Mouse (Mus musculus) C2C12 (cell line): Measurements from ENCODE around the gene Mpp2. TPM values are rescaled to one million over a fixed set of nuclear protein-coding genes. Genes with fewer than 3 reads are reported as not detected.

Source experiments
- H3K27me3 ChIP-seq: one replicate; pipeline ENCODE4 v1.6.1; 2011; ENCODE audit not compliant: control insufficient read depth, insufficient read depth, insufficient read length
- H3K36me3 ChIP-seq: one replicate; pipeline ENCODE4 v1.6.1; 2011; ENCODE audit not compliant: control insufficient read depth, insufficient read depth
- H3K4me3 ChIP-seq: one replicate; pipeline ENCODE4 v1.5.1; 2011; ENCODE audit warnings: mild to moderate bottlenecking, control low read depth; ENCODE audit not compliant: poor library complexity, insufficient read depth, severe bottlenecking
- H3K79me2 ChIP-seq: one replicate; pipeline ENCODE4 v1.6.1; 2011; ENCODE audit not compliant: control insufficient read depth, insufficient read depth
- H3K79me3 ChIP-seq: one replicate; pipeline ENCODE4 v1.6.1; 2011; ENCODE audit warnings: low read depth, control low read depth
- H3ac ChIP-seq: one replicate; pipeline ENCODE3; 2011; ENCODE audit warnings: low read depth; ENCODE audit not compliant: control insufficient read depth, insufficient read length
- CEBPB ChIP-seq: IDR thresholded peaks from one replicate; pipeline ENCODE4 v1.6.1; 2011; ENCODE audit warnings: low read depth, mild to moderate bottlenecking, control low read depth, moderate library complexity
- CTCF ChIP-seq: IDR thresholded peaks from one replicate; pipeline ENCODE4 v1.5.1; 2011; ENCODE audit not compliant: control insufficient read depth, insufficient read depth, insufficient read length
- FOSL1 ChIP-seq: IDR thresholded peaks from one replicate; pipeline ENCODE4 v1.8.0; 2011; ENCODE audit warnings: mild to moderate bottlenecking, low read length; ENCODE audit not compliant: poor library complexity, insufficient read depth, severe bottlenecking
- MAX ChIP-seq: IDR thresholded peaks from one replicate; pipeline ENCODE4 v1.6.1; 2011; ENCODE audit warnings: mild to moderate bottlenecking, control low read depth
- MYOD1 ChIP-seq: IDR thresholded peaks from one replicate; pipeline ENCODE4 v1.6.1; 2011; ENCODE audit warnings: low read depth; ENCODE audit not compliant: control insufficient read depth, insufficient read length
- MYOG ChIP-seq: IDR thresholded peaks from one replicate; pipeline ENCODE4 v1.6.1; 2011; ENCODE audit not compliant: control insufficient read depth, insufficient read length; ENCODE audit errors: extremely low read depth
- USF1 ChIP-seq: IDR thresholded peaks from one replicate; pipeline ENCODE4 v1.6.1; 2011; ENCODE audit warnings: low read depth, mild to moderate bottlenecking, control low read depth, moderate library complexity
- polyA plus RNA-seq: library from polyadenylated mRNA; unstranded; fragments of >200 nt; fragmentation: generic; extraction: Trizol; gene quantifications from one replicate; pipeline ENCODE4 v1.2.1, GENCODE M21; 2012; ENCODE audit warnings: missing spikeins

Gene Mpp2
- polyA plus RNA-seq, 1 experiment, result 1.7 TPM

DNA sequence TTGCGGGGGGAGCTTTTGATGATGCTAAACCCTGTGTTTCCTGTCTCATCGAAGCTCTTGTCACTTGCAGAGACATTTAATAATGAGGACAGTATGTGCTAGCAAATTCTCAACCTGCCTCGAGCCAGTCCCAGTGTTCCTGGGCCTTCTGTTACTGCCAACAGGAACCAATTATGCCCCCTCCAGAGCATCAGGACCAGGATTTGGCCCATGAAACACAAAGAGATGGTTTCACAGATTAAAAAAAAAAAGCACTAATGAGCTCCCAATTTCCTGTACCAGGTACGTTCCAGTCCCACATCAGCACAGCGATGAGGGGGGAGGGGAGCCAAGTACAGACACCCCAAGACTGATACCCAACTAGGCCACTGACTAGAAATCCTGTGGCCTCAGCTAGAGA lies 67.1 kb downstream of the Mpp2 start:
- H3K79me3 ChIP-seq, result no peaks in the 10 kb centered on the region

DNA sequence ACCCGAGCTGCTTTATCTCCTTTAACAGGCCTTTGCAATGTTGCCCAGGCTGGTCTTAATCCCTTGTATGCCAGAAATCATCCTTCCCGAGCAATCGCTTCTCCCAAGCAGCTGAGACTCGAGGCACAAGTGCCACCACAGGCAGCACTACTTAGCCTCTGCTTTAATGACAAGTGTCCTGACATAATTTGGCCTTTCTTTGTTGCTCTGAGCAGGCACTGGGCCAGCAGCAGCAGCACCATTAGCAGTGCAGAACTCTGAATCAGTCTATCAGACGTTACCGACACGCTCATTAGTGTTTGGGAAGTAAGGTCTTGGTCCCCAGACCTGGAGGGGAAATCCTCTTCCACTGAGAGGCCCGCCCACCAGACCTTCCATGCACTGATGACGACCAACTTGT lies 68.6 kb downstream of the Mpp2 start:
- no peaks in the 10 kb centered on the region for H3K79me2 ChIP-seq
- no peaks in the 10 kb centered on the region for H3K36me3 ChIP-seq
- H3K4me3 ChIP-seq, result no peak overlapping the region
- no peaks in the 10 kb centered on the region for H3K79me3 ChIP-seq
- TF ChIP-seq USF1 (no peak), FOSL1 (no peak), CEBPB (no peak), MYOG (no peak), MAX (no peak), CTCF (no peak), MYOD1 (no peak)
- H3ac ChIP-seq, result no peak overlapping the region
- peaks cover 40% of the 10 kb centered on the region for H3K27me3 ChIP-seq

More for the DNA sequence above, 67.1 kb downstream of the Mpp2 start:
- Histone ChIP-seq H3K4me3 (no peak overlapping the region), H3ac (no peak overlapping the region), H3K36me3 (no peaks in the 10 kb centered on the region), H3K79me2 (no peaks in the 10 kb centered on the region), H3K27me3 (peaks cover 35% of the 10 kb centered on the region)
- TF ChIP-seq USF1, result no peak
- TF ChIP-seq FOSL1, result no peak
- no peak for TF ChIP-seq CTCF
- TF ChIP-seq MAX, result no peak
- no peak for TF ChIP-seq MYOD1
- TF ChIP-seq CEBPB, result no peak
- TF ChIP-seq MYOG, result no peak

DNA sequence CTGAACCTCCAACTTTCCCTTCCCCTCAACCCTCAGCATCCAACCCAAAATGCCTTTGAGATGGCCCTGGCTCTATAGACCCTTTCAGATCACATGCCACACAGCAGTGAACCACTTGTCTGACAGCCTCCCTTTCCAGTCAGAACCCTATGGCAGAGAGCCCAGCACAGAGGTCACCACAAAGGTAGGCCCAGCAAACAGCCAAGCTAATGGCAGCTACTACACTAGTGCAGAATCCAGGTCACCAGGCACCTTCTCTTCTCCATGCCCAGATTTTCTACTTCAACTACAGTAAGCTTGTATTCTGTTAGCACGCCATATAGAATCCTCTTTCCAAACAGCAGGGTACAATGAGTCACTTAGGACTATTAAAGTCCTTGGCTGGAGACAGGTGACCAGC lies 72.2 kb downstream of the Mpp2 start:
- Histone ChIP-seq H3K27me3 (peaks cover 53% of the 10 kb centered on the region), H3K4me3 (no peak overlapping the region), H3K79me3 (no peaks in the 10 kb centered on the region), H3K79me2 (no peaks in the 10 kb centered on the region), H3ac (no peak overlapping the region), H3K36me3 (no peaks in the 10 kb centered on the region)
- TF ChIP-seq MYOD1 (no peak), FOSL1 (no peak), USF1 (no peak), CEBPB (no peak)

DNA sequence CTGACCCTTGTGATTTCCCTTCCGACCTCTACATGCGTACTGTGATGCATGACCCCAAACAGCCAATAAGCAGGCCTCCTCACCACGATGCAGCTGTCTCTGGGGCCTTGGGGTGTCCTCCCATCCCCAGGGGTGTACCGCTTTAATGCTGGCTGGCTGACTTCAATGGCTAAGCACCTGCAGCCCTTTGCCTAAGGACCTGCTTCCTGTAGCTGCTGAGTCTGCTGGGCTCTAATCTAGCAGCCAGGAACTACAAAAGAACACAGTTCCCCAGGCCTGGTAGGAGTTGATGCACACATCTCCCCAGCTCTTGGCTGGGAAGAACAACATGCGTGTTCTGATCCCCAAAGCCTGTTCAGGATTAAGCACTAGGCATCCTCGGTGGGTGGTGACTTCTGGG lies 72.8 kb downstream of the Mpp2 start:
- Histone ChIP-seq H3ac (no peak overlapping the region), H3K27me3 (peaks cover 51% of the 10 kb centered on the region), H3K4me3 (no peak overlapping the region), H3K79me2 (no peaks in the 10 kb centered on the region), H3K36me3 (no peaks in the 10 kb centered on the region), H3K79me3 (no peaks in the 10 kb centered on the region)
- no peak for TF ChIP-seq MYOG
- no peak for TF ChIP-seq MAX
- no peak for TF ChIP-seq CTCF
- TF ChIP-seq CEBPB, result no peak
- no peak for TF ChIP-seq USF1
- no peak for TF ChIP-seq FOSL1
- no peak for TF ChIP-seq MYOD1

DNA sequence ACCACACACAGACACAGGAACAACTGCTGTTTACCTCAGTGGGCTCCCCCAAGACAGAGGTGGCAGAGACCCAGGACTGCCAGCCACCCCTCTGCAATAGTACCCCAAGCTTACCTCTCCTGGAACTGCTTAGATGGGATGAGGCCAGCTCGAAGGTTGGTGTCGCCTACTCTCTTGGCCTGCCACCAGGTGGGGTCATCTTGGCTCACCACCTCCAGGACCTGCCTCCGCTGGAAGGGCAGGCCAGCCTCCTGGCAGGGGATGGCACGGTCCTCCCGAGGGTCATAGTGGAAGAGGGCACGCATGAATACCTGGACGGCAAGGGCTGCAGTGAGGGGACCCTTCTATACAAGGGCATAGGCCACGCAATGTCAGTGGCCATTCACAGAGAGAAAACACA lies 75.1 kb downstream of the Mpp2 start:
- Histone ChIP-seq H3K4me3 (no peak overlapping the region), H3K79me3 (no peaks in the 10 kb centered on the region)
- no peak for TF ChIP-seq CTCF
- TF ChIP-seq MYOG, result no peak
- TF ChIP-seq CEBPB, result no peak
- TF ChIP-seq FOSL1, result no peak
- TF ChIP-seq MYOD1, result no peak
- TF ChIP-seq USF1, result no peak
- TF ChIP-seq MAX, result no peak

DNA sequence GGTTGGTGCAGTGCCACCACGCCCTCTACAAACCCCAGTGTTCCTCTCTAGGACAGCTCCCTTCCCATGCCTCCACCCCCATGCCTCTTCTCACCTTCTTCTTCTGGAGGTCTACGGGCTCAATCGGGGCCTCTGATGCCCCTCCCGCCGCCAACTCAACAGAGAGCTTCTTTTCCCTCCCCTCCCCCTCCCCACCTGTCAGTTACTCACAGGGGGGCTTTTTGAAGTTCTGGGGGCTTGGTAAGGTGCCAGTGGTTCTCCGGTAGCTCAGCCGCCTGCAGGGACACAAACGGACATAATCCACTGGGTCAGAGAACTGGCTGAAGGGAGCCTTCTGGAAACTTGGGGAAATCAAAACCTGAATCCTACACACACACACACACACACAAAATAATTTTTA lies 76.8 kb downstream of the Mpp2 start:
- Histone ChIP-seq H3K79me2 (no peaks in the 10 kb centered on the region), H3K36me3 (no peaks in the 10 kb centered on the region), H3K27me3 (peaks cover 41% of the 10 kb centered on the region), H3K4me3 (no peak overlapping the region), H3K79me3 (no peaks in the 10 kb centered on the region), H3ac (no peak overlapping the region)
- TF ChIP-seq MAX (no peak), USF1 (no peak), FOSL1 (no peak), MYOG (no peak), CEBPB (no peak), CTCF (no peak), MYOD1 (no peak)

More for the DNA sequence above, 75.1 kb downstream of the Mpp2 start:
- no peaks in the 10 kb centered on the region for H3K79me2 ChIP-seq
- H3ac ChIP-seq, result no peak overlapping the region
- peaks cover 40% of the 10 kb centered on the region for H3K27me3 ChIP-seq
- no peaks in the 10 kb centered on the region for H3K36me3 ChIP-seq
